Mouse (Mus musculus) cortical plate, adult 2 months (tissue): ENCODE measurements around the gene Tfrc. TPM values are rescaled to one million over a fixed set of nuclear protein-coding genes. Genes with fewer than 3 reads are reported as not detected.

Experiments
- H3K27ac ChIP-seq: fragments of 200-500 bp; 2 replicates; pipeline ENCODE4 v1.5.1; 2012; ENCODE audit warnings: low read length, control low read depth, inconsistent platforms; ENCODE audit not compliant: insufficient read depth
- H3K4me1 ChIP-seq: fragments of 200-500 bp; 2 replicates; pipeline ENCODE4 v1.6.1; 2011; ENCODE audit warnings: low read length; ENCODE audit not compliant: control insufficient read depth, insufficient read depth
- H3K4me3 ChIP-seq: fragments of 200-500 bp; 2 replicates; pipeline ENCODE4 v1.5.1; 2011; ENCODE audit warnings: mild to moderate bottlenecking, low read length, control low read depth; ENCODE audit not compliant: insufficient read depth
- CTCF ChIP-seq: fragments of 200-500 bp; IDR thresholded peaks from 2 replicates; pipeline ENCODE4 v1.5.1; 2011; ENCODE audit warnings: mild to moderate bottlenecking, control low read depth, low read length; ENCODE audit not compliant: insufficient read depth; ENCODE audit errors: extremely low read depth
- POLR2A ChIP-seq: fragments of 200-500 bp; IDR thresholded peaks from 2 replicates; pipeline ENCODE4 v1.6.1; 2011; ENCODE audit warnings: mild to moderate bottlenecking, low read length, control low read depth; ENCODE audit not compliant: insufficient read depth; ENCODE audit errors: extremely low read depth
- polyA plus RNA-seq: library from polyadenylated mRNA; depleted of rRNA; stranded (reverse); fragments of >200 nt; gene quantifications from 2 replicates; pipeline ENCODE4 v1.2.3, GENCODE M21; 2012

Tfrc gene
- polyA plus RNA-seq, 1 experiment: 82.2 TPM

DNA sequence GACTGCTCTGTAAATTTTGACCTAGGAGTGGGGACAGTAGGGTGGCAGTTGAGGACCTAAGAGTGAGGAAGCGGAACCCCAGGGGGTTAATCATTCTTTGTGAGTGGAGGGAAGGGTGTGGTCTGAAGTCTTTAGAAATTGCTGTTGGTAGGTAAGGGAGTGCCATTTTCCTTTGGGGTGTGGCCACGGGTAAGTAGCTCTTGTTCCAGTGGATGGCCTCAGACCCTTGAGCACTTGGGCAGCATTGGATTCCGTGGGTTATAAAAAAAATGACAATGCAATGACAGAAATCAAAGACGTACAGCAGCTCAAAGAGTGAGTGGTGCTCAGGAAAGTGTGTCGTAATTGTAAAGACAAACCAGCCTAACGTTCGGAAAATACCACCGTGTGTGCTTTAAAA, 47.6 kb downstream of the Tfrc start:
- H3K4me1 ChIP-seq: peaks cover 7% of the 10 kb centered on the region; the same call in 1 of the 2 replicates
- TF ChIP-seq CTCF (no peak), POLR2A (no peak)
- no peak overlapping the region for H3K27ac ChIP-seq
- H3K4me3 ChIP-seq: no peak overlapping the region

DNA sequence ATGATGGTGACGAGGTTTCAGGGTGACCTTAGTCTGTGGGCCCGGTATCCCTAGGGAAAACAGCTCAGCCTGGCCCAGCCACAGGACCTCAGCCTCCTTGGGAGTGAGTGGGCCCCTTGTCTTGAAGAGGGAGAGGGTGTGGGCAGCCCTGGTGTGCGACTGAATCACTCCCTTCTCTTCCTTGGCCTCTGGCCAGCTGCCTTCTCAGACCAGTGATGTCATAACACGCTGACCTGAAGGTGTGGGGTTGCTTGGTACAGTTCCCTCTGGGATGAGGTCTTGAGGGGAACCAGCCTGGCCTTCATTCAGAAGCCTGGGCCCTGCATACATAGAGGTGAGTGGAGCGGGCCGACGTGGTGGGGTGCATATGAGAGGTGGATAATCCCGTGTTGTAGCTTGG, 48.1 kb downstream of the Tfrc start:
- peaks cover 10% of the 10 kb centered on the region for H3K4me1 ChIP-seq

DNA sequence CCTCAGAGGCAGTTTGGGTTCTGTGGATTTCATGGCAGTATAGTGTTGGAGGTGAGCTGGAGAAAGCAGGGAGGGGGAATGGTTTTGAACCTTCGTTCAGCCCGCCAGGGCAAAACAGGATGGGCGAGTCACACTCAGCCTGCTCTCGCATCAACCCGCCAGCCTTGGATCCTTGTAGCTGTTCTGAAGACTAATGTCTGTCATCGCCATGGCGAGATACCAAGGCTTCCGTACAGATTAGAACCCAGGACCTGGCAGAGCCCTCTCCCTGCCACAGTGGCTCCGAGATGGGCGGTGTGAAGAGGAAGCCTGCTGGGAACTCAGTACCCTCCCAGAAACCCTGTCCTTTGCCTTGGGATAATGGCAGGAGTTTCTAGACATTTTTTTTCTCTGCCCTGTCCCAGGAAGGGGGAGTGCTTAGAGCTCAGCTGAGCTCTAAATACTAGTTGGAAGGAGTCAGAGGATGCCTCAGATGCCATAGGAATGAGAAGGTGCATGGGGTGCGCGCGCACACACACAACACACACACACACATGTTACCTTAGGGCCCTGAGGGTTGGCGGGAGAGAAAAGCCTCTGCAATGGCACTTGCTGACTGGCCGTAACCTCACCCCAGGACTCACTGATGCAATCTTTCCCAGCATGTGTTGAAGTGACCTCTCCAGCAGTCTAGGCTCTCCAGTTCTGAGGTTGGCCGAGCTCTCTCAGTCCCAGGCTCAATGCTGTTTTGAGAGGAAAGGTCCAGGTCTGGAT, 49.0 kb downstream of the Tfrc start:
- Histone ChIP-seq H3K27ac (no peak overlapping the region), H3K4me1 (peaks cover 10% of the 10 kb centered on the region), H3K4me3 (no peak overlapping the region; the same call in 1 of the 2 replicates)
- TF ChIP-seq POLR2A (no peak), CTCF (no peak)

More for the DNA sequence above, 48.1 kb downstream of the Tfrc start:
- no peak overlapping the region for H3K4me3 ChIP-seq
- TF ChIP-seq CTCF: no peak
- H3K27ac ChIP-seq: no peak overlapping the region

DNA sequence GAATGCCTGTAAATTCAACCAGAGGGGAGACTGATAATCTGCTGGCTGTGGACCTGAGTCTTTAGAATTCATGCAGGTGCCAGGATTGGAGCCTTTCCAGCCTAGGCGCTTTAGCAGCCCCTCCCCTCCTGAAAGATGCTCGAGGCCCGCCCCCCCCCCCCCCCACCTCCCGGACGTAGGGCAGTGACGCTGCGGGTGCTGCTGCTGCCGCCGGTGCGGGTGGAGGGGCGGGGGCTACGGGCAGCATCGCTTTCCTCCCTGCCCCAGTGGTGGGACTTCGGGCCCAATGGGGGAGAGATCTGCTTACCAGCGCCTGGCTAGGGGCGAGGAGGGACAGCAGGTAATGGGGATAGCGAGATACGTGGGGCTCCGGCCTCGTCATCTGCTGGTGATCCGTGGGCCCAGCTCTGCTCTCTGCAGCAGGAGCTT, 50.0 kb downstream of the Tfrc start:
- TF ChIP-seq CTCF (no peak), POLR2A (peak; percentile 22; the same call in 1 of the 2 replicates)
- H3K4me1 ChIP-seq: peaks cover 12% of the 10 kb centered on the region
- H3K27ac ChIP-seq: peak overlapping the region; percentile 12; the same call in 1 of the 2 replicates
- peak overlapping the region; percentile 55 for H3K4me3 ChIP-seq

DNA sequence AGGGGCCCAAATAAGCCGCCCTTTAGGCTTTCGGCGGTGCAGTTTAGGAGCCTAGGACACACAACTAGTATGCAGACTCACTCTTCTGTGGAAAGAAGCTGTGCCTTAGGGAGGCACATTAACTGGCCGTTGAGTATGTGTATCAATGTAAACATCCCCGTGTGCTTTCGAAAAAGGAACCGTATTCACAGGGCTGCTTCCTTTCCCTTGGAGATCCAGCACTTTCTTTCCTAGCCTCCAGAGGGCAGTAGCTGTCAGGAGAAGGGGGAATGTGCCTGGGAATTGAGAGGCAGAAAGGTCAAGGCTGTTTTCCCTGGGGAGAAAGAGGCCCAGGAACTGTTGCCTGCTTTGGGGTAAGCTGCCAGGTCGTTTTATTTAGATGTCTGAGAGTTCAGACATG, 50.7 kb downstream of the Tfrc start:
- H3K4me1 ChIP-seq: peaks cover 17% of the 10 kb centered on the region

DNA sequence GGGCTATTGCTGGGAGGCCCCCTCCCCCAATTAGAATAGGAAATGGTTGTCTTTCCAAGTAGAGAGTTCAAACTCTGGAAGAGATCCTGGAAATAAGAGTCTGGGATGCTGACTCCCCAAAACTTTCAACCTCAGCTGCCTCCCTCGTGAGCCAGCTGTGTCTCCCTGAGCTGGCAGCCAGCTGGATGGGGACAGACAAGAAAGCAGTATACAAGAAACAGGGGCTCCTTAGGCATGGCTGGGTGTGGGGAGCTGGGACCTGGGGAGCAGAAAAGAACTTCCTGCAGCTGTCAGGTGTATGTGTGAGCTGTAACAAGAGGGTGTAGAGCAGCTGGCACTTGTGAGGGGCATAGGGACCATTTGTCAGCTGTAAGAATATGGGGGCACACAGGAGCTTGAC, 51.4 kb downstream of the Tfrc start:
- no peak overlapping the region; the same call in 1 of the 2 replicates for H3K4me3 ChIP-seq
- H3K27ac ChIP-seq: peak overlapping the region; percentile 26; the same call in 1 of the 2 replicates
- H3K4me1 ChIP-seq: peaks cover 17% of the 10 kb centered on the region
- TF ChIP-seq POLR2A (no peak), CTCF (no peak)

More for the DNA sequence above, 50.7 kb downstream of the Tfrc start:
- TF ChIP-seq POLR2A: no peak
- TF ChIP-seq CTCF: peak; percentile 96
- Histone ChIP-seq H3K27ac (peak overlapping the region; percentile 12; the same call in 1 of the 2 replicates), H3K4me3 (peak overlapping the region; percentile 55)

DNA sequence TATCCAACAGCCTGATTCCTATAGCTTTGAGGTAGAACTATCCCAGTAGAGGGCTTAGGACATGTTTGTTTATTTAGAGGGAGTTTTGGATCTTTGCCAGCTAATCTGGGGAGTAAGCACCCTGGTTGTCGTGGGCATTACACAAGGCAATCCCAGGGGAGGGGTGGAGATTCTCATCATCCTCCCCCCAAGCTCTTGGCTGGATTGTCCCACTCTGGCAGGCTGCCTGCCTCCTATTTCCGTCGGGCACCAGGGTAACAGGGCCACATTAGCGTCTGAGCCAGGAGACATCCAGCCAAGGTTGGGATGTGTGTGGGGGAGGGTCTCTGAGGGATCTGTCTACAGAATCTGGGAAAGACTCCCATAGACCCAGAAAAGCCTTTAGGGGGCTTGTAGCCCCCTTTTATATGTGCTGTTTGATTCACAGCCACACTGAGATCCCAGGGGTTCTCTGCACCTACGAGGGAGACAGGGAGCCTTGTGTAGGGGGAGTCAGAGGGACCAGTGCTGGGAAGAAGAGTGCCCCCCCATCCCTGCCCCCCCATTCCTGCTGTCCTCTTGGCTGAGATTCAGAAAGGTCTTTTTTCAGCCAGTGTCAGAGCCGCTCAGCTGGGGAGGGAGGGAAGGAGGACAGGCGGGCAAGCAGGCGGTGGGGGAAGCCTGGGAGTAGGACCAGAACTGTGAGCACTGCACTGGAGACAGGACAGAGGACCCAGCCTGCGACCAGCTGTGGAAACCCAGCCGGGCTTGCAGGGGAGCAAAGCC, 52.0 kb downstream of the Tfrc start:
- TF ChIP-seq CTCF (no peak), POLR2A (no peak)
- Histone ChIP-seq H3K4me1 (peaks cover 17% of the 10 kb centered on the region), H3K4me3 (peak overlapping the region; percentile 7), H3K27ac (peak overlapping the region; percentile 26; the same call in 1 of the 2 replicates)

DNA sequence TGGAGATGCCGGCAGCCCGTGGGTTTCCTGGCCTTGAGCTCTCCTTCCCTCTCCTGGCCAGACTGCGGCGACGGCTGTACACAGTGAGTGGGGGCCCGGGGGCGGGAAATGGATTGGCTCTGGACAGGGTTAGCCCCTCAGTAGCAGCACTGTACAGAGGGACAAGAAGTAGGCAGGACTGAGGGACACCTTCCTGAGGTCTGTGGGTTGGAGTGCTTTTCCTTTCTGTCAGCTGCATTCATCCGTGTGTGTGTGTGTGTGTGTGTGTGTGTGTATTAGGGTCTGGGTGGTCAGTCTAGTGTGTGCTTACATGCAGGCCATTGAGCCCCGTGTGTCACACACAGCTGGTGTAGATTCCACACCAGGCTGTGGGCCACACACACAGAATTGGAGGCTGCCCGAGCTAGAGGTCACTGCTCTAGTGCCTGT, 52.8 kb downstream of the Tfrc start:
- Histone ChIP-seq H3K27ac (peak overlapping the region; percentile 38), H3K4me3 (peak overlapping the region; percentile 7), H3K4me1 (peaks cover 16% of the 10 kb centered on the region)
- TF ChIP-seq CTCF: no peak
- TF ChIP-seq POLR2A: no peak

DNA sequence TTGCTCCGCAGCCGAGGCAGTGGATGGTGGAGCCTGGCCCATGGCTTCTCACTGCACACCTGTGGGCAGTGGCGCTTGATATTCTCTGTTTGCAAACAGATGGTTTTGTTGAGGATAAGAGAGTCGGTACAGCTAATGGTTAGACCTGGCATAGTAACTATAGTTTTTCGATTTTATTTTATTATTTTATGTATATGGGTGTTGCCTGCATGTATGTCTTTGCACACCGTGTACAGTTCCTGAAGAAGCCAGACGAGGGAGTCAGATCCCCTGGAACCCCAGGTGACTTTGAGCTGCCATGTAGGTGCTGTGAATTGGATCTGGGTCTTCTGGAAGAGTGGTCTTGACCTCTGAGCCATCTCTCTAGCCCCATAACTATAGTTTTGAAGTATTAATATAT, 53.7 kb downstream of the Tfrc start:
- Histone ChIP-seq H3K4me1 (peaks cover 16% of the 10 kb centered on the region), H3K4me3 (no peak overlapping the region)
- no peak for TF ChIP-seq POLR2A
- no peak for TF ChIP-seq CTCF

More for the DNA sequence above, 53.7 kb downstream of the Tfrc start:
- H3K27ac ChIP-seq: no peak overlapping the region
